Mouse (Mus musculus): ENCODE results near the gene Slco1a4.
"Not testable (repeated sequence)": the region's sequence is repeated elsewhere in the genome, so short reads cannot be mapped to it uniquely, and the experiment has no call there.

Gene Slco1a4

DNA sequence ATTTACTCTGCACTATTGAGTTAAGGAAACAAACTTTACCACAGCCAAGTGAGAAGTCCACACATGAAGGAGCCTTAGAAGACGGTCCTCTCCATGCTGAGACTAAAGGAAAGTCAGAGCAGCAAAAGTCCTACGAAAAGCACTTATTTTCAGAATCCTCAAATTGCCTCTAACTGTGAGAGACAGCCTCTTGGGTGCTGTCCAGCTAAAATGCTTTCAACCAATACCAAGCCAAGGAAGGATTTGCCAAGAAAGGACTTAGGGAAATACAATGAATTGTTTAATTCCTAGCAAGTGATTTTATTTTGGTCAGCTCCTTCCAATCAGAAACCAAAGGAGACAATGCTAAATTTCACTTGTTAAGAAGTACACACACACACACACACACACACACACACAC lies at the start of gene Slco1a4:
Gene Slco1a4 (minus strand): TSS at position 115 of the 400 bp plus-strand sequence.
- no peak for DNase-seq (ENCODE audit: low spot score in 2 of 2)

DNA sequence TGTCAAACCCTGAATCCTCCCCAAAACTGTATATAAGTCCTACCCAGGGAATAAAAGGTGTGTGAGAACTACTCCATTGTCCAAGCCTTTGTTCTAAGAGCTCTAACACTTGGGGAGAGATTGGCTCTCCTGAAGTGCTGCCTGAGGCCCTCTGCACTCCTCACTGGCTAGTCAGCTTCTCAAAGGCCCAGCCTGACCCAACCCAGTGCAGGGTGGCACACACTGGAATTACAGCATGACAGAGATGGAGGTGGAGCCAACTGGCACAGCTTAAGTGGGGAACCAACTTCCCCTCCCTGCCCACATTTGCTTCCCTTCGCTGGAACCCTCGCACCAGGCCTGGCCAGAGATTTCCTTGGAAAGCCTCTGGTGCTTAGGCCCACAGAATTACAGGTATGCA lies 42.2 kb upstream of the Slco1a4 start:
- DNase-seq (ENCODE audit: low spot score in 2 of 2), result no peak

DNA sequence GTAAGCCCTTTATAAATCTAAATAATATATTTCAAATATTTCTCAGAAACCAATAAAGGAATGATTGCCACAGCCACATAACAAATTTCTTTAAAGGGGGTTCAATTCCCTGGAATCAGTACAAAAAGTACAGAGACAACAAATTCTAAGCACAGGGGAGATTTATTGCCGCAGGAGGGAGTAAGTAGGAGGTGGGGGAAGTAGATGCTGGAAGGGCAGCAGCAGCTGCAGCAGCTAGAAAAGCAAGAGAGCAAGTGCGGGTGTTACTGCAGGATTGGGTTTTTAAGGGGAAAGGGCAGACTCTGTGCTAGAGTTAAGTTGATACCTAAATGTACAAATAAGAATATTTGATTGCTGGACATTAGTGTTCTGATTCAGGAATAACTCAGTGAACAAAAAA lies 33.7 kb upstream of the Slco1a4 start:
- no peak for DNase-seq (ENCODE audit: low spot score in 2 of 2)

DNA sequence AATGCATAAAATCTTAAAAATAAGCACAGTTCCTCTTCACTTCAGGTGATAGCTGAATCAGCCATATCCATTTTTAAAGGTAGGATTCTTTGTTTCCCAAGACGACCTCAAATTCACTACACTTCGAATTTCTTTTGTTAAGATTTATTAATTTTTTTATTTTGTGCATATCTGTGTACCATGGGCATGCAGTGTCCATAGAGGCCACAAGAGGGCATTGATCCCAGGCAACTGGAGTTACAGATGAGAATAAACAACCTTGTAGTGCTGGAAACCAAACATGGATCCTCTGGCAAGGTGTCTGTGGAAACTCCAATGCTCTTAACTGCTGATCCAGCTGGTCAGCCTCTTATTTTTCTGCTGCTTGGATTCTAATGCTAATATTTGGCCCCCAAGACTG lies 32.2 kb upstream of the Slco1a4 start:
- no peak for DNase-seq (ENCODE audit: low spot score in 2 of 2)

DNA sequence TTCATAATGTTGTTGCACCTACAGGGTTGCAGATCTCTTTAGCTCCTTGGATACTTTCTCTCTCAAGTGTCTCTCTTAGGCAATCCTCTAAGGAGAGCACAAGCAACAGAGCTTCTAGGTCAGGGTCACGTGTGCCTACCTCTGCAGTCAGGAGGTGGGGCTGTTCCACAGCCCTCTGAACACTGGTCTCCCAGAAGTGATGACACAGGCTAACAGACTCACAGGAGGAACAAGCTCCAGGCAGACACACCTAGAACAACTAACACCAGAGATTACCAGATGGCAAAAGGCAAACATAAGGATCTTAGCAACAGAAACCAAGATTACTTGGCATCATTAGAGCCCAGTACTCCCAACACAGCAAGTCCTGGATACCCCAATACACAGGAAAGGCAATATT lies 26.6 kb upstream of the Slco1a4 start:
- DNase-seq (ENCODE audit: low spot score in 2 of 2), result no peak

DNA sequence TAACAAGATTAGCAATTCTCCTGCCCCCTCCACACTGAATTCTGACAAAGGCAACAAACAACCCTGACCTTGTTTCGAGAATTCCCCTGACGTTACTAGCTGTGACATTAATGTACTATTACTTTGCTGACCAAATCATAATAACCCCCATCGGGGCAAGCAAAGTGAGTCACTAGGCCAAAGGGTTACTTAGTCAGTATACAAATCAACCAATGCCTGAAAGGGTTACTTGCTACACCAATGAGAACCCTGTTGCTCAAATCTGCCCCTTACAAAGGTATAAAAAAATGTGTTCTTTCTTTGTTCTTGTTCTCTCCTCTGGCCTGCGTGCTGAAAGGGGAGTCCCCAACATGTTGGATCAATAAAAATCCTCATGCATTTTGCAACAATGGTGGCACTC lies 19.7 kb upstream of the Slco1a4 start:
- DNase-seq (ENCODE audit: low spot score in 2 of 2), result not testable (repeated sequence)

DNA sequence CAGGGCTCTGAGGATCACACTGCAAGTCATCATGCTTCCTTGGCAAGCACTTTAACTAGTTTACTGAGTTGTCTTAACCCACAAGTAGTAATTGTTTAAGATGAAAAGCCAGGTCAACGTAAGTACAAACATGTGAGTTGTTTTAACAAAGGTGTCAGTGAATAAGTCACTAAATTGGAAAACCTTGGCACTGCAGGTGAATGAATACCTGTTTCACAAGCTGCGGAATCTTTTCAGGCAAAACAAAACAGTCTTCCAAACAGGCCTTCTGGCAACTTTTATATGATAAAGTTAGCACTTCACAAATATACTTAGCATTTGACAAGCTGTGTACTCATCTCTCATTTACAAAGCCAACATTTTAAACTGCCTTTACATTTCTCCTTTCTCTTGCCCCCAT lies 15.7 kb upstream of the Slco1a4 start:
- no peak for DNase-seq (ENCODE audit: low spot score in 2 of 2)

DNA sequence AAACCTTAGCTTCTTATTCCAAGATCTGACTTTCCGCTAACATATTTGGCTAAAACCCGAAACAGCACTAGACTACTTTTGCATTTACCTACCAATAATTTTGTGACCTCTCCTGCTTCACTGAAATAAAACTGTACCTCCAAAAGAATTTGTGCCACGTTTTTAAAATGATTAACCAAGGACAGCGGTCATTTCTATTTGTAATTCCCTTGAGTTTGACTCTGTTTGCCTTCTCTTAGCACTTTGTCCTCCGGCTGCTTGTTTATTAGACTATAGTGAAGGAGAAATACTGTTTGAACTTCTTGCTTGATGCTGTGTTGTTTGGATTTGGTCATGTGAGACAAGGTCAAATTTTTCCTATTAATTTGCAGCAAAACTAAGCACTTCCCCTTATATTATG lies 12.7 kb upstream of the Slco1a4 start:
- DNase-seq (ENCODE audit: low spot score in 2 of 2), result no peak

DNA sequence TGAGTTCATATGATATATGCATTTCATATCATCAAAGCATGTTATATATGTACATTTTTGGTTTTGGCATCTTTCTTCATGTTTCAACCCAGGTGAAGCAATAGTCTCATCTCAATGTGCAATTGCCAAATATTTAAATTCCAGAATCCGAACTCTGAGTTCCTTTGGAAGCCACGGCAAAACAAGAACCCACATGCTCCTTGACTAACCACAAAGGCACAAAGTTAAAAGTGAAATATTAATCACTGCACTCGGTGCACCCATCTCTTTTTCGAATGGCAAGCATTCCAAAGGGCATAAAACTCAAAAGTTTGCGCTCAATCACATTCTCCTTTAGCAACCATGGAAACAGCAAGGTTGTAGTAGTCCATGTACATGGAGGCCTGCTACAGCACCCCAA lies 10.0 kb upstream of the Slco1a4 start:
- no peak for DNase-seq (ENCODE audit: low spot score in 2 of 2)

DNA sequence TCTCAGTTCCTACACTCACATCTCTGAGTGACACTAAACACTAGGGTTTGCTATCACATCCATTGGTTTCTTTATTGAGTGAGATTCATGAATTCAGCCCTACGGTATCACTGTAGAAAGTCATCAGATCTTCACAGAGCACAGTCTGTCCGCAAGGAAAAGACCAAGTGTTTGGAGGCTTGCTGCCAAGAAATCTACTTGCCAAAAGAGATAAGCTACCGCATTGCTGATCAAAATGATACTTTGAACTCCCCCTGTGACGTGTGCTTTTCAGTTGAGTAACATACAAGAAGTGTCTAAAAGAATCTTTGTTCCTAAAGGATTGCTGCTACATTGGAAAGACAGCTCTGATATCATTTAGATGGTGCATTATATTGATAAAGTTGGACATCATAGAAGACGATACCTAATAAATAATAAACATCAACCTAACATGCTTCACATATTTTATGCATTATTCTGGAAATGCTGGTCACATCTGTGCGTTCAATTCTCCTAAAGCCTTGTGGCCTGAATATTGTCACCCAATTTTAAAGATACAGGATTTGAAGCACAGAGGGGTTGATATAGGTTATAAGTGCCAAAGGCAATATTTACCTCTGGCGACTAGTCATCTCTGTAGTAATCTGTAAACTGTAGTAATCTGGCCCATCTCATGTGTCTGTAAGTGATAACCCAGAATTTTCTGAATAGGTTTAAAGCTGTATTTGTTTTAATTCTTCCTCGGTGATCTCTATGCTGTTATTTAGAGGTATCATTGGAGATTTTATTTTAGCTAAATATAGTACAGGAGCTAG lies 1.9 kb upstream of the Slco1a4 start:
- DNase-seq (ENCODE audit: low spot score in 2 of 2), result no peak

DNA sequence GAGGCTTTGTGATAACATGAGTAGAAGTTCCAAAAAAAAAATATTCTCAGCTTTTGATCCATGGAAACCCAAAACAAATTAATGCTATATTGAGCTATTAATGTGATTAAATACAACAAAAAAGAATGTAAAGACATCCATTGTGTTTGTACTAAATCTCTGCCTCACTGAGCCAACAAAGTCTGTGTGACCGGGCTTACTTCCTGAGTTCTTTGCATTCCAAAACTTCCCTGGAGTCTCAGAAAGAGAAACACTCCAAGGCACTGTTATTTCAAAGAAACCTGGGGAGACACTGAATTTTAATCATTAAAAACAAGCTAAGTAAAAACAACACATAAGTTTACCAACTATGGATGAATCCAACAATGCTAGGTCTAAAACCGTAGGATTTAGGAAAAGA lies 2.4 kb downstream of the Slco1a4 start:
- DNase-seq (ENCODE audit: low spot score in 2 of 2), result no peak

DNA sequence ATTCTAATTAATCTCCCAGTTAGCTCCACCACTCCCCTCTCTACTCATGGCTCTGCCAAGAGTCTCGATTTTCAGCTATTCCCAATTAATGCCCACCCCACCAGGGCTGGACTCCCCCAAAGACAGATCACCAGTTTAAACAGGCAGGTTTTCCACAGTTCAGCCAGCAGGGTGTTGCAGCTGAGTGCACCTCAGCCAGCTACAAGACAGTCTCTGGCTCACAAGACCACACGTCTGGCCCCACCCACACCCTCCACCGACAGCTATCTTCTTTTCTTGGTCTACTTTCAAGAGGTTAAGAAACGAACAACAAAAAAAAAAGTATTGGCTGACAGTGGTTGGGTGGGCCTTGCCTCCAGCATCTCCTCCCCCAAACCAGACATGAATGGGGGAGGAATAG lies 6.9 kb downstream of the Slco1a4 start:
- no peak for DNase-seq (ENCODE audit: low spot score in 2 of 2)

DNA sequence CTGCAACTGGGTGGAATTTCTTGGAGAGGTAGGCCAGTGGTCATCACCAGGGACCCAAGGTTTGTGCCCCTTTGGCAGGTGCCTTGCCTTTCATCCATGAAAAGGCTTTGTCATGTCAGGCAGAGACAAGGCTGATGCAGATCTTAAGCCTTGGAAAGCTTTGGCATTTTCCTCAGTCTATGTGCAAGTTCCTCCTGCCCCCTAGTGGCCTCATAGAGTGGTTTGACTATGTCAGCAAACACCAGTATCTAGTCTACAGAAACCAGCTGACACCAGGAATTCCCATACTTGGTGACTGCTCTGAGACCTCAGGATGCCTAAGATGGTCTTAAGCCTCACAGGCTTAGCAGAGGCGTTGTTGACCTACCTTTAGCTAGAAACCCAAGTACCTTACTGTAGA lies 58.2 kb downstream of the Slco1a4 start:
- DNase-seq (ENCODE audit: low spot score in 2 of 2), result no peak

DNA sequence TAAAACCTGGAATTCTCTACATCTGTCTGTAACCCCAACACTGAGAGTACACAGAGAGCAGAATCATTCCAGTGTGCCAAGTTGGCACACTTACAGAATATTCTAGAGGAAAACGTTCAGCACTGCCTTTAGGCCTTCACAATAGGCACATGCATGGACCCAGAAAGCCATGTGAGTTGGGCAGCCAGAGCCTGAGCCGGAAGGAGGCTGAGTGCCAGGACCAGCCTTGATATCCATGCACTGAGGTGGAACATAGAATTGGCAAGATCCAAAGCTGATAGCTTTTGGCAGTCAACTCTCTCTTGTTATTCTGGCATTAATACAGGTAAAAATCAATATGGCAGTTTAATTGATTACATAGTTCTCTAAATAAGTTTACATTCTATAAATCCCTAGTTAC lies 81.5 kb downstream of the Slco1a4 start:
- DNase-seq (ENCODE audit: low spot score in 2 of 2), result no peak

DNA sequence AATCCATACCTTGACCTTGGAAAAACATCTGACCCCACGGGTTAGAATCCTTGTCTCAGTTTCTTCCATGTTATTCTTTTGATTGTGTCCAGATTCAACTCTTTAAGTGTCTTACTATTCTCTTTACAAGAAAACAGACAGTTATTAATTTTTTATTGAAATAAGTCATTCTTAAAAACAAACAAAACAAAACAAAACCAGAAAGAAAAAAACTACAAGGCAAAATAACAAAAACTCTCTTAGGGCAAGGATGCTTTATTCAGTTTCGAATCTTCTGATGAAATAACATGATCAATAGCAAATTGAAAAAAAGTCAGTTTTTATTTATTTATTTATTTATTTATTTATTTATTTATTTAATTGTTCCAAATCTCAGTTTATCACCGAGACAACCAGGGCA lies 82.3 kb downstream of the Slco1a4 start, which contains the start of gene Gm5724:
Gene Gm5724 (minus strand): TSS at position 101 of the 400 bp plus-strand sequence.
- DNase-seq (ENCODE audit: low spot score in 2 of 2), result no peak
